Mouse (Mus musculus) small intestine, adult 2 months (tissue): ENCODE measurements at regions not wholly inside any gene's neighbourhood (a gene's known extent, or its start where the extent isn't known, plus 50 kb on each side); places are given as distances from the start of the nearest gene placed in this dataset.

Source experiments
- CTCF ChIP-seq: fragments of 200-500 bp; IDR thresholded peaks from 2 replicates; pipeline ENCODE4 v1.5.1; 2012; ENCODE audit warnings: low read depth, mild to moderate bottlenecking, control low read depth, inconsistent platforms, low read length, moderate library complexity, mixed read lengths; ENCODE audit not compliant: insufficient replicate concordance, insufficient read length; ENCODE audit errors: extremely low read depth
- POLR2A ChIP-seq: fragments of 200-500 bp; IDR thresholded peaks from 2 replicates; pipeline ENCODE4 v1.6.1; 2012; ENCODE audit warnings: low read depth, mild to moderate bottlenecking, control low read depth, inconsistent platforms, low read length, moderate library complexity

DNA sequence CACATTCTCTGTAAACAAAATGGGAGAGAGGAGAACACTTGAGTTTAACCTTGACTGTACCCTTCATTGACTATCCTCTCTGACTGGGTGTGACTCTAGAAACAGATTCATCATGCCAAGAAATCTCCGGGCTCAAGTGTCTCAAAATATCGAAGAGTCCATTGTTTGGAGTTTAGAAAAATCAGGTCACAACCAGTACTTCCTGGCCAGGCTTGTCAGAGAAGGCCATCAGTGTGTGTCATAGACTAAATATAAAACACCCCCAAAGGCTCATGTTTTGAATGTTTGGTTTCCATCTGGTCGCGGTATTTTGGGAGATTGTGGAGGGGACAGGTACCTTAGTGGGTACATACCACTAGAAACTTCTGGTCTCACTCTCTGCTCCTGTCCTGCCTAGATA, 58.6 kb upstream of the Dapl1 start:
- TF ChIP-seq CTCF: no peak
- TF ChIP-seq POLR2A: no peak
